Mouse (Mus musculus): ENCODE measurements around the gene Neurod2. TPM values are rescaled to one million over a fixed set of nuclear protein-coding genes. Genes with fewer than 3 reads are reported as not detected.

Neurod2 gene
- polyA plus RNA-seq, 1 experiment from 2014 or later: not detected

DNA sequence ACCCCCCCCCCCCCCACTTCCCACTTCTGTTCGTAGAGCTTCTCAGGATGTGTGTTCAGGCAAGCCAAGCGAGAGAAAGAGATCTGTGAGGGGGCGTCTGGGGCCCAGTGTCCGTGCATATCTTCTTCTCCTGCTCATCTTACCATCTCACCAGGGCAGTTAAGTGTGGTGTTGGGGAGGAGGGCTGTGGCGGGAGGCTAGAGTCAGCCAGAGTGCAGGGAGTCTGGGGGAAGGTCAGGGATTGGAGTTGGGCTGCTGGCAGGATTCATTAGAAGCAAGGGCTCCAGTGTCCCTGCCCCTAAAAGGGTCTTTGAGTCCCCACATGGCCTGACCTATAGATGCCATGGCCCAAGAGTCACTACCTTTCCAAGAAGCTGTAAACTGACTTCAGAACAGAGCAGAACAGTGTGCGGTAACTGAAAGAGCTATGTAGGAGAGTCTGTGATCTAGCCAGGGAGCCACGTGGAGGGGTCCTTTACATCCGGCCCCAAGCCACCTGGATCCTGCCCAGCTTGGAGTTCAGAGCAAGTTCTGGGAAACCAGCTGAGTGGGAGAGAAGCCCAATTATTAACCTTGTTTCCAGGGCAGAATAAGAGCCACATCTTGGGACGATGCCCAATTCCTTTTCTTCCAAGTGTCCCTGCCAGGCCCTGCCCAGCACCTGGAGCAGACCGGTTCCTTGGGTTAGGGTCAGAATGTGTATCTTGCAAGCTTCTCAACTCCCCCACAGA is 6.1 kb downstream of the Neurod2 start:
- 2% methylated on average over 10 of the region's 10 CpGs for WGBS
- no peak for ATAC-seq (ENCODE audit: low FRiP score, low TSS enrichment)

DNA sequence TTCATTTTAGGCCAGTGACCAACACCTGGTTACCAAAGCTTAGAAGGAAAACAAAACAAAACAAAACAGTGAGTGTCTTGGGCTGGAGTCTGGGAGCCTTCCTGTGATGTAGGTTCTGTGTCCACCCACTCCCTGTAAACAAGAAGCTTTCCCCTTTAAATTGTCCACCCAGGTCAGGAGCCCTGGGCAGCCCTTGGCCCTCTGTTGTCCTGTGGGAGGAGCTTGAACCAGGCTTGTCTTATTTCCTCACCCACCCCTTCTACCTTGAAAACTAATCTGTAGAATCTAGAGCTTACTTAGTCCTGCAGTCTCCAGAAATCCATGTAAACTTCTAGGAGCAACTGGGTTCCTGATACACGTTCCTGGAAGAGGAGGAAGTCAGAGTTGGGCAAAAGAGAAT is 7.3 kb downstream of the Neurod2 start:
- Histone ChIP-seq H3K4me3 (ENCODE audit: low read length) (no peak overlapping the region), H3K27ac (ENCODE audit: low read depth, low read length) (no peak overlapping the region), H3K27me3 (ENCODE audit: control insufficient read depth, insufficient read depth, low read length) (peaks cover 99% of the 10 kb centered on the region), H3K36me3 (ENCODE audit: control insufficient read depth, insufficient read depth, low read length) (no peaks in the 10 kb centered on the region), H3K4me1 (ENCODE audit: control insufficient read depth, insufficient read depth, low read length) (peaks cover 2% of the 10 kb centered on the region; the same call in 1 of the 2 replicates), H3K9me3 (ENCODE audit: control insufficient read depth, low read length) (no peaks in the 10 kb centered on the region), H3K9ac (ENCODE audit: low read depth, low read length) (no peak overlapping the region), H3K4me2 (replicated peaks; ENCODE audit: low read depth, low read length) (no peak overlapping the region)
- 8% methylated on average over 1 of the region's 1 CpGs for WGBS
- no peak for ATAC-seq (ENCODE audit: low FRiP score, low TSS enrichment)

More for the DNA sequence above, 6.1 kb downstream of the Neurod2 start:
- Histone ChIP-seq H3K27ac (ENCODE audit: low read depth, low read length) (no peak overlapping the region), H3K9me3 (ENCODE audit: control insufficient read depth, low read length) (no peaks in the 10 kb centered on the region), H3K4me3 (ENCODE audit: low read length) (no peak overlapping the region), H3K9ac (ENCODE audit: low read depth, low read length) (no peak overlapping the region), H3K4me1 (ENCODE audit: control insufficient read depth, insufficient read depth, low read length) (peaks cover 10% of the 10 kb centered on the region), H3K27me3 (ENCODE audit: control insufficient read depth, insufficient read depth, low read length) (peaks cover 100% of the 10 kb centered on the region), H3K36me3 (ENCODE audit: control insufficient read depth, insufficient read depth, low read length) (no peaks in the 10 kb centered on the region), H3K4me2 (replicated peaks; ENCODE audit: low read depth, low read length) (no peak overlapping the region)

DNA sequence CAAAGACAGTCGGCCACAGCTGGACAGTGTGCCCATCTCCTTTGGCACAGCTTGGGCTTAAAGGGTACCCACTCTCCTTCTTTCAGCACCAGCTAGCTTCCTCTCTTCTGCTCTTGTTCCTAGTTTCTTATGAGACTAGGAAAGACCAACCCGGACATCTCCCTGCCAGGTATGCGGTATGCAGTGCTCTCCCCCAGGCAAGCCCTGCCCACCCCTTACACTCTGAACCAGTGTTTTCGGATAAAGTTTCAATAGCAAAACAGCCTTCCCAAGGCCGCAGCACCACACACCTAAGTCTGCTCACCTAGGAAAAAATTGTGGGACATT is 7.8 kb downstream of the Neurod2 start:
- ATAC-seq (ENCODE audit: low FRiP score, low TSS enrichment): no peak
- Histone ChIP-seq H3K4me2 (replicated peaks; ENCODE audit: low read depth, low read length) (no peak overlapping the region), H3K9me3 (ENCODE audit: control insufficient read depth, low read length) (no peaks in the 10 kb centered on the region), H3K27me3 (ENCODE audit: control insufficient read depth, insufficient read depth, low read length) (peaks cover 99% of the 10 kb centered on the region), H3K9ac (ENCODE audit: low read depth, low read length) (no peak overlapping the region), H3K27ac (ENCODE audit: low read depth, low read length) (no peak overlapping the region), H3K4me3 (ENCODE audit: low read length) (no peak overlapping the region), H3K4me1 (ENCODE audit: control insufficient read depth, insufficient read depth, low read length) (no peaks in the 10 kb centered on the region), H3K36me3 (ENCODE audit: control insufficient read depth, insufficient read depth, low read length) (no peaks in the 10 kb centered on the region)
- 2% methylated on average over 5 of the region's 5 CpGs for WGBS

- no peak overlapping the region for H3K27ac ChIP-seq (ENCODE audit: low read depth, low read length)
- peaks cover 99% of the 10 kb centered on the region for H3K27me3 ChIP-seq (ENCODE audit: control insufficient read depth, insufficient read depth, low read length)
- no peak overlapping the region for H3K4me3 ChIP-seq (ENCODE audit: low read length)
- H3K9ac ChIP-seq (ENCODE audit: low read depth, low read length): no peak overlapping the region
- no peaks in the 10 kb centered on the region for H3K9me3 ChIP-seq (ENCODE audit: control insufficient read depth, low read length)
- no peak overlapping the region for H3K4me2 ChIP-seq (replicated peaks; ENCODE audit: low read depth, low read length)
- H3K36me3 ChIP-seq (ENCODE audit: control insufficient read depth, insufficient read depth, low read length): no peaks in the 10 kb centered on the region
- H3K4me1 ChIP-seq (ENCODE audit: control insufficient read depth, insufficient read depth, low read length): no peaks in the 10 kb centered on the region
- WGBS: 1% methylated on average over 30 of the region's 30 CpGs
- no peak for ATAC-seq (ENCODE audit: low FRiP score, low TSS enrichment)
These were observed 8.4 kb downstream of the Neurod2 start for GRCm38 (mm10) chr11:98320806-98321676.

- Histone ChIP-seq H3K4me3 (ENCODE audit: low read length) (no peak overlapping the region), H3K9ac (ENCODE audit: low read depth, low read length) (no peak overlapping the region), H3K27me3 (ENCODE audit: control insufficient read depth, insufficient read depth, low read length) (peaks cover 99% of the 10 kb centered on the region), H3K9me3 (ENCODE audit: control insufficient read depth, low read length) (no peaks in the 10 kb centered on the region), H3K4me2 (replicated peaks; ENCODE audit: low read depth, low read length) (no peak overlapping the region), H3K36me3 (ENCODE audit: control insufficient read depth, insufficient read depth, low read length) (no peaks in the 10 kb centered on the region), H3K27ac (ENCODE audit: low read depth, low read length) (no peak overlapping the region), H3K4me1 (ENCODE audit: control insufficient read depth, insufficient read depth, low read length) (no peaks in the 10 kb centered on the region)
- ATAC-seq (ENCODE audit: low FRiP score, low TSS enrichment): no peak
- 7% methylated on average over 12 of the region's 12 CpGs for WGBS
These were observed 9.1 kb downstream of the Neurod2 start for GRCm38 (mm10) chr11:98320381-98320780.

GRCm38 (mm10) chr11:98319944-98320343 is 9.5 kb downstream of the Neurod2 start:
- no peaks in the 10 kb centered on the region for H3K9me3 ChIP-seq (ENCODE audit: control insufficient read depth, low read length)
- H3K4me3 ChIP-seq (ENCODE audit: low read length): no peak overlapping the region
- peaks cover 99% of the 10 kb centered on the region for H3K27me3 ChIP-seq (ENCODE audit: control insufficient read depth, insufficient read depth, low read length)
- WGBS: 4% methylated on average over 2 of the region's 2 CpGs
- no peak overlapping the region for H3K9ac ChIP-seq (ENCODE audit: low read depth, low read length)
- H3K36me3 ChIP-seq (ENCODE audit: control insufficient read depth, insufficient read depth, low read length): no peaks in the 10 kb centered on the region
- no peaks in the 10 kb centered on the region for H3K4me1 ChIP-seq (ENCODE audit: control insufficient read depth, insufficient read depth, low read length)
- ATAC-seq (ENCODE audit: low FRiP score, low TSS enrichment): no peak
- no peak overlapping the region for H3K4me2 ChIP-seq (replicated peaks; ENCODE audit: low read depth, low read length)
- H3K27ac ChIP-seq (ENCODE audit: low read depth, low read length): no peak overlapping the region

GRCm38 (mm10) chr11:98319544-98319943 is 9.9 kb downstream of the Neurod2 start:
- no peak overlapping the region for H3K27ac ChIP-seq (ENCODE audit: low read depth, low read length)
- H3K27me3 ChIP-seq (ENCODE audit: control insufficient read depth, insufficient read depth, low read length): peaks cover 96% of the 10 kb centered on the region
- WGBS: 11% methylated on average over 4 of the region's 4 CpGs
- no peak for ATAC-seq (ENCODE audit: low FRiP score, low TSS enrichment)
- H3K4me1 ChIP-seq (ENCODE audit: control insufficient read depth, insufficient read depth, low read length): no peaks in the 10 kb centered on the region
- H3K9me3 ChIP-seq (ENCODE audit: control insufficient read depth, low read length): no peaks in the 10 kb centered on the region
- no peak overlapping the region for H3K4me3 ChIP-seq (ENCODE audit: low read length)
- no peak overlapping the region for H3K4me2 ChIP-seq (replicated peaks; ENCODE audit: low read depth, low read length)
- no peaks in the 10 kb centered on the region for H3K36me3 ChIP-seq (ENCODE audit: control insufficient read depth, insufficient read depth, low read length)
- no peak overlapping the region for H3K9ac ChIP-seq (ENCODE audit: low read depth, low read length)

DNA sequence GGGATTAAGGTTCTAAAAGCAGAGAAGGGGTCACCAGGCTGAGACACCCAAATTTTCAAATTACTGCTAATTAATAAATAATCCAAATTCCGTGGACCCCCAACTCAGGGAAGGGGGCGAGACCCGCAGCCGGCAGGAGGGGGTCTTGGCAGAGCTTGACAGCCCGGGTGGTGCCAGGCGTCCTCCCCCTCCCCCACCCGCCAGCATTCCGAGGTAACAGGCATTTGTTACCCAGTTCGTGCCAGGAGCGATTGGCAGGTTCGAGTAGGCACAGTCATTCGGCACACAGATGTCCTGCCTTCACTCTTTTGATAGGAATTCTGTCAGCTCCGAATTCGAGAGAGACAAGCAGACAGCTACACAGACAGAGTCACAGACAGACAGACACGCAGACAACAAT is 10.3 kb downstream of the Neurod2 start:
- H3K4me3 ChIP-seq (ENCODE audit: low read length): no peak overlapping the region
- no peaks in the 10 kb centered on the region for H3K9me3 ChIP-seq (ENCODE audit: control insufficient read depth, low read length)
- WGBS: 3% methylated on average over 15 of the region's 15 CpGs
- ATAC-seq (ENCODE audit: low FRiP score, low TSS enrichment): no peak
- H3K4me2 ChIP-seq (replicated peaks; ENCODE audit: low read depth, low read length): no peak overlapping the region
- no peak overlapping the region for H3K9ac ChIP-seq (ENCODE audit: low read depth, low read length)
- peaks cover 95% of the 10 kb centered on the region for H3K27me3 ChIP-seq (ENCODE audit: control insufficient read depth, insufficient read depth, low read length)
- H3K27ac ChIP-seq (ENCODE audit: low read depth, low read length): no peak overlapping the region
- no peaks in the 10 kb centered on the region for H3K36me3 ChIP-seq (ENCODE audit: control insufficient read depth, insufficient read depth, low read length)
- no peaks in the 10 kb centered on the region for H3K4me1 ChIP-seq (ENCODE audit: control insufficient read depth, insufficient read depth, low read length)
